Mouse (Mus musculus) CH12.LX (cell line): ENCODE results near the gene Spg11. TPM values are rescaled to one million over a fixed set of nuclear protein-coding genes. Genes with fewer than 3 reads are reported as not detected.

Source experiments
- DNase-seq: peaks from one replicate; pipeline ENCODE4 v3.0.0-alpha.2; 2013; ENCODE audit errors: extremely low read depth
- H3K27ac ChIP-seq: 2 replicates; pipeline ENCODE4 v1.5.1; 2012; ENCODE audit warnings: low read depth, mild to moderate bottlenecking, control low read depth, moderate library complexity; ENCODE audit not compliant: insufficient read depth
- H3K27me3 ChIP-seq: replicated peaks from 2 replicates; pipeline ENCODE3; 2012; ENCODE audit warnings: inconsistent platforms
- H3K36me3 ChIP-seq, 2 experiments: replicated peaks in 1 of 2; 2 replicates each; pipeline versions ENCODE3 to v1.6.1; 2012; ENCODE audit warnings: inconsistent platforms in 1 of 2, low read length in 1 of 2, mild to moderate bottlenecking in 1 of 2, mixed read lengths in 1 of 2, moderate library complexity in 1 of 2; ENCODE audit not compliant: control insufficient read depth in 1 of 2, insufficient read depth in 1 of 2
- H3K4me1 ChIP-seq, 2 experiments: 2 replicates each; pipeline ENCODE4 v1.6.1; 2012; ENCODE audit warnings: inconsistent platforms in 1 of 2, moderate library complexity in 1 of 2; ENCODE audit not compliant: insufficient read depth in 2 of 2, control insufficient read depth in 1 of 2
- H3K4me2 ChIP-seq: 2 replicates; pipeline ENCODE4 v1.6.1; 2012; ENCODE audit warnings: low read depth, mild to moderate bottlenecking, control low read depth; ENCODE audit not compliant: poor library complexity, insufficient read depth, severe bottlenecking
- H3K4me3 ChIP-seq, 3 experiments: fragments of 150-350 bp in 1 of 3; sonication (generic) in 1 of 3; replicated peaks in 1 of 3; 2 replicates each; pipeline versions ENCODE3 to v1.5.1; 2011 to 2012; ENCODE audit warnings: low read depth in 2 of 3, low read length in 2 of 3, mild to moderate bottlenecking in 2 of 3, moderate library complexity in 2 of 3, control low read depth in 1 of 3, improper control_type of control experiment in 1 of 3, inconsistent platforms in 1 of 3, mixed read lengths in 1 of 3; ENCODE audit not compliant: poor library complexity in 1 of 3
- H3K79me2 ChIP-seq: replicated peaks from 2 replicates; pipeline ENCODE4 v1.6.1; 2012; ENCODE audit warnings: mild to moderate bottlenecking, moderate library complexity; ENCODE audit not compliant: control insufficient read depth, poor library complexity, insufficient read depth, severe bottlenecking; ENCODE audit errors: extremely low read depth
- H3K9ac ChIP-seq: 2 replicates; pipeline ENCODE4 v1.6.1; 2012; ENCODE audit warnings: low read depth, mild to moderate bottlenecking, control low read depth, moderate library complexity; ENCODE audit not compliant: insufficient read depth
- H3K9me3 ChIP-seq: replicated peaks from 2 replicates; pipeline ENCODE3; 2012; ENCODE audit warnings: low read length, inconsistent platforms, mixed read lengths
- CHD1 ChIP-seq: IDR thresholded peaks from 2 replicates; pipeline ENCODE4 v1.6.1; 2012; ENCODE audit warnings: low read depth, low read length, improper control_type of control experiment, inconsistent platforms
- CTCF ChIP-seq, 2 experiments: IDR thresholded peaks in 1 of 2; conservative IDR thresholded peaks in 1 of 2; 2 replicates each; pipeline ENCODE4 v1.5.1; 2011 to 2012; ENCODE audit warnings: low read depth in 2 of 2, low read length in 2 of 2, improper control_type of control experiment in 1 of 2, inconsistent platforms in 1 of 2, mild to moderate bottlenecking in 1 of 2, moderate library complexity in 1 of 2
- GABPA ChIP-seq: IDR thresholded peaks from 2 replicates; pipeline ENCODE4 v1.6.1; 2012; ENCODE audit warnings: low read depth, low read length, improper control_type of control experiment, inconsistent platforms; ENCODE audit not compliant: insufficient replicate concordance
- JUND ChIP-seq: conservative IDR thresholded peaks from 2 replicates; pipeline ENCODE4 v1.6.1; 2011; ENCODE audit warnings: low read depth, low read length, improper control_type of control experiment
- MAFK ChIP-seq: IDR thresholded peaks from 2 replicates; pipeline ENCODE4 v1.6.1; 2011; ENCODE audit warnings: low read length, improper control_type of control experiment; ENCODE audit not compliant: insufficient replicate concordance
- MAZ ChIP-seq: IDR thresholded peaks from 2 replicates; pipeline ENCODE4 v1.6.1; 2012; ENCODE audit warnings: low read depth, mild to moderate bottlenecking, inconsistent platforms, low read length, improper control_type of control experiment, moderate library complexity
- MEF2A ChIP-seq: IDR thresholded peaks from 2 replicates; pipeline ENCODE4 v1.6.1; 2014; ENCODE audit warnings: low read depth, mild to moderate bottlenecking, inconsistent platforms, low read length, improper control_type of control experiment, borderline replicate concordance
- MXI1 ChIP-seq: IDR thresholded peaks from 2 replicates; pipeline ENCODE4 v1.6.1; 2011; ENCODE audit warnings: mild to moderate bottlenecking, low read depth, low read length, improper control_type of control experiment
- NELFE ChIP-seq: IDR thresholded peaks from 2 replicates; pipeline ENCODE4 v1.6.1; 2011; ENCODE audit warnings: low read depth, low read length, improper control_type of control experiment
- PAX5 ChIP-seq: IDR thresholded peaks from 2 replicates; pipeline ENCODE4 v1.6.1; 2012; ENCODE audit warnings: low read length, inconsistent platforms, mixed read lengths
- POLR2AphosphoS2 ChIP-seq: IDR thresholded peaks from 2 replicates; pipeline ENCODE4 v1.6.1; 2011; ENCODE audit warnings: low read depth, low read length, improper control_type of control experiment
- SIN3A ChIP-seq: IDR thresholded peaks from 2 replicates; pipeline ENCODE4 v1.6.1; 2012; ENCODE audit warnings: low read length, improper control_type of control experiment, inconsistent platforms
- SMC3 ChIP-seq: IDR thresholded peaks from 2 replicates; pipeline ENCODE4 v1.6.1; 2011; ENCODE audit warnings: low read depth, low read length, improper control_type of control experiment
- TBP ChIP-seq: conservative IDR thresholded peaks from 2 replicates; pipeline ENCODE4 v1.6.1; 2011; ENCODE audit warnings: low read depth, low read length, improper control_type of control experiment
- TCF12 ChIP-seq: IDR thresholded peaks from 2 replicates; pipeline ENCODE4 v1.6.1; 2014; ENCODE audit warnings: low read depth, mild to moderate bottlenecking, inconsistent platforms, low read length, improper control_type of control experiment
- ZMIZ1 ChIP-seq: IDR thresholded peaks from 2 replicates; pipeline ENCODE4 v1.6.1; 2012; ENCODE audit warnings: low read depth, mild to moderate bottlenecking, inconsistent platforms, low read length, improper control_type of control experiment
- ZNF384 ChIP-seq: IDR thresholded peaks from 2 replicates; pipeline ENCODE4 v1.6.1; 2012; ENCODE audit warnings: low read depth, low read length, improper control_type of control experiment, inconsistent platforms
- dilution Hi-C: fragments of 300-500 bp; cut with MboI; formaldehyde crosslinking; loops from 2 replicates; pipeline ENCODE4 v1.14.3; 2020; ENCODE audit warnings: low sequenced_read_pairs; ENCODE audit not compliant: extremely low pct_unique_long_range_greater_than_20kb, extremely low pct_ligation_motif_present
- in situ Hi-C: fragments of 300-500 bp; cut with MboI; formaldehyde crosslinking; loops from 3 replicates; pipeline ENCODE4 v1.14.3; 2019; ENCODE audit warnings: low sequenced_read_pairs, low pct_ligation_motif_present, low pct_unique_long_range_greater_than_20kb, mixed read lengths
- polyA plus RNA-seq: library from polyadenylated mRNA; unstranded; fragments of >175 nt; gene quantifications from 2 replicates; pipeline ENCODE4 v1.2.1, GENCODE M21; 2012; ENCODE audit warnings: low read depth; ENCODE audit not compliant: insufficient read length
- total RNA-seq, 2 experiments: library from RNA; depleted of rRNA; stranded (reverse); fragments of 300-350 nt in 1 of 2; fragments of >200 nt in 1 of 2; gene quantifications; 2 replicates each; pipeline ENCODE4 v1.2.3; 2012 to 2014

The Spg11 gene
- total and polyA plus RNA-seq, 3 experiments = 7.5 to 11.4 (median 10.7) TPM

DNA sequence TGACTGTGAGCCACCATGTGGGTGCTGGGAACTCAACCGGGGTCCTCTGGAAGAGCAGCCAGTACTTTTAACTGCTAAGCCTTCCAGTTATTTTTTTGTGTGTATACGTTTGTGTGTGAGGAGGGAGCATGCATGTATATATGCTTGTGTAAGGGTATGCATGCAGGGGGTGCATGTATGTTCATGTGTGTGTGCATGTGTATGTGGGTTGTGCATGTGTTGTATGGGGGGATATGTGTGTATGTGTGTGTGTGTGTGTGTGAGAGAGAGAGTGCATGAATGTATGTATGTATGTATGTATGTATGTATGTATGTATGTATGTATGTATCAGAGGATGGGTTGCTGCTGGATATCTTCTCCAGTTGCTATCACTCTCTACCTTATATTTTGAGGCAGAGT lies 36.3 kb upstream of the Spg11 start:
- Histone ChIP-seq H3K9ac (no peak overlapping the region), H3K4me3 (peak overlapping the region in 1 of 3 experiments; percentile 38), H3K4me2 (no peak overlapping the region), H3K79me2 (peaks cover 41% of the 10 kb centered on the region), H3K27ac (no peak overlapping the region), H3K27me3 (no peaks in the 10 kb centered on the region), H3K4me1 (peaks cover 23 to 78% of the 10 kb centered on the region in 2 experiments), H3K9me3 (peaks cover 4% of the 10 kb centered on the region), H3K36me3 (peaks cover 56 to 75% of the 10 kb centered on the region in 2 experiments)
- TF ChIP-seq MEF2A (no peak), SMC3 (no peak), POLR2AphosphoS2 (peak; percentile 91), MAZ (no peak), MXI1 (no peak), MAFK (no peak), CTCF (conservative IDR thresholded peaks at IDR 0.05 in 1 of 2, IDR thresholded peaks at IDR 0.05 in 1 of 2; ENCODE audit: low read depth in 2 of 2, low read length in 2 of 2) (peak in 1 of 2 experiments; percentile 9; a peak in 1 of 4 replicates), CHD1 (no peak)
- dilution Hi-C loops (no loop called here), in situ Hi-C loops (no loop called here)
- no peak for DNase-seq

DNA sequence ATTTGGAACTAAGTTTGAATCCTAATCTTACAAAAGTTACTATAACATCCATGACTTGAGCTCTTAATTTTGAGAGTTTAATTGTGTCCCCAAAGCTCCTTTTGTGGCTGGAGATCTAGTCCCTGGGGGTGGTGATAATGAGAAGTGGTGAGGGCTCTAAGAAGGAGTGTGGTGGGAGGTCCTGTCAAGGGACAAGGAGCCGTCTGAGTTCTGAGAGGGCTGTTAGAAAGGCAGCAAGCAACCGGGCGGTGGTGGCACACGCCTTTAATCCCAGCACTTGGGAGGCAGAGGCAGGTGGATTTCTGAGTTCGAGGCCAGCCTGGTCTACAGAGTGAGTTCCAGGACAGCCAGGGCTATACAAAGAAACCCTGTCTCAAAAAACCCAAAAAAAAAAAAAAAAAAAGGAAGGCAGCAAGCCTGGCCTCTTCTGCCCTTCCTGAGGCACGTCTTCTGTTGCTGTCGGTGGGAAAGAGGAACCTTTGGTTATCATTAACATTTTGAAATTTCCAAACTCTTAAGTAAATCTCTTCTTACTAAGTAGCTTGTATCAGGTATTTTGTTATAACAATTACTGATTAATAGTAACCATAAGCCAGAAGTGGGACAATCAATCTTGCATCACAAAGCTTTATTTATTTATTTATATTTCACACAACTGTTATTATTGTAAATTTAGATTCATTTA lies 35.6 kb upstream of the Spg11 start:
- peaks cover 4% of the 10 kb centered on the region for H3K9me3 ChIP-seq
- TF ChIP-seq ZNF384 (peak; percentile 41; the same call in 1 of the 2 replicates), ZMIZ1 (peak; percentile 17; the same call in 1 of the 2 replicates), GABPA (no peak)
- dilution Hi-C loops = no loop called here
- in situ Hi-C loops = no loop called here
- H3K27ac ChIP-seq = no peak overlapping the region
- no peak overlapping the region for H3K9ac ChIP-seq
- peaks cover 23 to 73% of the 10 kb centered on the region in 2 experiments for H3K4me1 ChIP-seq
- no peak for DNase-seq
- H3K79me2 ChIP-seq = peaks cover 48% of the 10 kb centered on the region
- peaks cover 58 to 80% of the 10 kb centered on the region in 2 experiments for H3K36me3 ChIP-seq
- H3K27me3 ChIP-seq = no peaks in the 10 kb centered on the region
- no peak overlapping the region for H3K4me3 ChIP-seq
- H3K4me2 ChIP-seq = no peak overlapping the region

GRCm38 (mm10) chr2:122152850-122153249 lies 34.7 kb upstream of the Spg11 start:
- H3K9ac ChIP-seq = no peak overlapping the region
- TF ChIP-seq ZNF384 (no peak), TCF12 (no peak), NELFE (no peak), SIN3A (no peak), PAX5 (no peak), SMC3 (no peak), MEF2A (no peak), CTCF (conservative IDR thresholded peaks at IDR 0.05 in 1 of 2, IDR thresholded peaks at IDR 0.05 in 1 of 2; ENCODE audit: low read depth in 2 of 2, low read length in 2 of 2) (no peak), CHD1 (no peak), JUND (no peak), MXI1 (no peak), TBP (no peak)
- H3K4me1 ChIP-seq = peaks cover 21 to 63% of the 10 kb centered on the region in 2 experiments
- H3K79me2 ChIP-seq = peaks cover 57% of the 10 kb centered on the region
- H3K4me3 ChIP-seq = no peak overlapping the region
- in situ Hi-C loops (no loop called here), dilution Hi-C loops (no loop called here)
- H3K36me3 ChIP-seq = peaks cover 60 to 83% of the 10 kb centered on the region in 2 experiments
- no peaks in the 10 kb centered on the region for H3K27me3 ChIP-seq
- peaks cover 4% of the 10 kb centered on the region for H3K9me3 ChIP-seq
- no peak overlapping the region for H3K27ac ChIP-seq
- no peak for DNase-seq
- no peak overlapping the region; the same call in 1 of the 2 replicates for H3K4me2 ChIP-seq
